Mouse (Mus musculus) natural killer cell, adult 2 months (primary cell): ENCODE measurements around the gene Gm8232.
"Not testable (repeated sequence)": the region's sequence is repeated elsewhere in the genome, so short reads cannot be mapped to it uniquely, and the experiment has no call there.

Source experiments
- DNase-seq, 2 experiments: peaks; one replicate each; pipeline ENCODE4 v3.0.0; 2022; ENCODE audit warnings: low spot score in 2 of 2

Gm8232 gene

DNA sequence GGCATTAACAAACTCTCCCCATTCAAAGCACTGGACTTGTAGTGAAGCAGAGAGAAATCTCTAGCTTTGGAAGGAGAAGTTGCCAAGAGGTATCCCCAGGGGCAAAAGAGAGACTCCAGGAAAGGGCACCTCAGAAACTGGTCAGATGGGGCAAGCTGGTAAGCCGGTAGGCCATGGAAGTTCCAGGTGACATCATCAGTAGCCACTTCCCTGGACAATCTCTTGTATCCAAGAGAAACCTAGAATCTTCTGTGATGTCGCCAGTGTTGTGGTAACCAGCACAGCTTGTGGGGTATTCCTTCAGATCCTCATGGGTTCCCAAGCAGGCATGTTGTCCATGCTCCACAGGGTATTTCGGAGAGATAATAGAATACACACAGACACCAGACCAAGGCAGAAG lies at the start of gene Gm8232:
Gene Gm8232, plus strand, starts transcription at position 301 of the 400 bp plus-strand sequence.
- not testable (repeated sequence) for DNase-seq

DNA sequence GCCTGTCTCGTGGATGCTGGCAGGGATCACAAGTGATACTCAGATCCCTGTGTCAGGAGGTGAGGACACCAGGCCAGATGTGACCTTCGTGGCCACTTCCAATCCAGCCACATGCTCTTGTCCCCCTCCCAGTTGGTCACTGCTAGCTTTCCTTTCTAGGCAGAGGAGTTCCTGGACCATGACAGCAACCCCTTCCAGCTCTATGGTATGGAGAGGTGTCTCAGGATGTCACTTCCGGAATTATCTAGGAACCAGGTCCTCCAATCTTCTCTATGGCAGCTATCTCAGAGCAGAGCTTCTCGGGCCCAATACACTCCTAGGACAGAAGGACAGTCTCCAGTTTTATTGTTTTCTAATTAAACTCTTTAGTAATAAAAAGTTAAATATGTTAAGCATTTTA lies 49.2 kb upstream of the Gm8232 start:
- DNase-seq = not testable (repeated sequence)

GRCm38 (mm10) chr14:44410588-44410987 lies 22.8 kb upstream of the Gm8232 start, which contains the start of gene Gm3371:
Gene Gm3371, minus strand, starts transcription at chr14:44410688.
- not testable (repeated sequence) for DNase-seq
